Mouse (Mus musculus): ENCODE measurements around the gene Grik2. TPM values are rescaled to one million over a fixed set of nuclear protein-coding genes. Genes with fewer than 3 reads are reported as not detected.

Grik2 gene
- under 1 TPM; 0.44 to 0.45 TPM for total RNA-seq (2021)

DNA sequence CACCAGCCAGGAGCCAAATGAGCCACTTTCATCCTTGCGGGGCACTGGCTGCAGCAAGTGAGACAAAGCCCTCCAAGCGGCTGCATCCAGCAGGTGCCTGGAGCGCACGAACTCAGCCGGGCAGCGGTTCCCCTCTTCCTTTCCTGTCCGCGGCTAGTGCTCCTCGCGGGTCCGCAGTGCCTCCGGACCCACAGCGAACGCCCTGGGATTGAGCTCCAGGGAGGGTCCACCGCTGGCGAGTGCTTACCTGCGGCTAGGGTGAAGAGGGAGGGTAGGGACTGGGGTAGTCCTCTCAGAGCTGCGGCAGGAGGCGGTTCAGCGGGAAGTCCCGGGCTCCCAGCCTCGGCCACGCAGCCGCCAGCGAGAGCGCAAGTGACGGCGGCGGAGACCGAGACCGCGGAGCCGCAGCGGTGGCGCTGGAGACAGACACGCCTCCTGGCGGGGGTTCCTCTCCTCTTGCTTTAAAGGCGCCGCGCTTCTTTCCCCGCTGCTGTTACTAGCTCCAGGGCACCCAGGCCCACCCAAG lies at the start of gene Grik2:
Gene Grik2, minus strand, starts transcription at position 386 of the 526 bp plus-strand sequence.
- intact Hi-C loops (cut with DNase I): no loop called here

GRCm38 (mm10) chr10:49834392-49834791 lies 45.8 kb upstream of the Grik2 start:
- intact Hi-C loops (cut with DNase I): no loop called here
- DNase-seq (ENCODE audit: low spot score): no peak

More for the DNA sequence above, at the start of gene Grik2:
- no peak for DNase-seq (ENCODE audit: low spot score)

DNA sequence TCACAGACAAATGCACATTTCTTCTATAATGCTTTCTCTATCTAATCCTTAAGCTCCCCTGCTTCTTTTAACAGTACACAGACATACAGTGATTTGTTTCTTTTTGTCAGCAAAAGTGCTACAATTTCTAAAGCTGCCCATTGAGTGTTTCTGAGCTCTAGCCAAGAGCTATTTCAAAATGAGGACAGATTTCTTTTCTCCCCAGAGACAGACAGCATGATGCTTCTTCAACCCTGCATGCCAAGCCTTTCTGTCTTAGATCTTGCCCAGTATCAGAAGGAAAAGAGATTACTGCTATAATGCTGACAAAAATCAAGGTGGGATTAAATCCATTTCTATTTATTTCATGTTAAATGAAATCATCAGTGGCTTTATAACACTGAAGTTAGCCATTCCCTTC lies 18.7 kb upstream of the Grik2 start:
- intact Hi-C loops (cut with DNase I): no loop called here
- no peak for DNase-seq (ENCODE audit: low spot score)

DNA sequence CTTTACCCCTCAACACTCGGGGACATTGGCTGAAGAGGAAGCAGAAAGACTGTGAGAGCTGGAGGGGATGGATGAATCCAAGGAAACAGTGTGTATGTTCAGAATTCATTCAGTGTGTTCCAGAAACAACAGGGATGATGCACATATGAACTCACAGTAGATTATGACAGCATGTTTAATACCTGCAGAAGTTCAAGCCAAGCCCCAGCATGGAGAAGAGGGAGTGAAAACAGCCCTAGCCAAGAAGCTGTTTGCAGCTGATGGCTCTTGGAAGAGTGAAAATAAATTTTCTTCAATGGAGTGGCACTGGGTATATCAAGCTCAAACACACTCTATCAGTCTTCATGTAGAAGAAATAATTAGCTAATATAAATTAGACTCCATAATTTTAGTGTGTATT lies 12.4 kb upstream of the Grik2 start:
- no peak for DNase-seq (ENCODE audit: low spot score)
- intact Hi-C loops (cut with DNase I): no loop called here

- intact Hi-C loops (cut with DNase I): no loop called here
- no peak for DNase-seq (ENCODE audit: low spot score)
These were observed 5.6 kb upstream of the Grik2 start for GRCm38 (mm10) chr10:49794129-49794528.

GRCm38 (mm10) chr10:49790326-49790725 lies 1.8 kb upstream of the Grik2 start:
- intact Hi-C loops (cut with DNase I): no loop called here
- DNase-seq (ENCODE audit: low spot score): no peak

DNA sequence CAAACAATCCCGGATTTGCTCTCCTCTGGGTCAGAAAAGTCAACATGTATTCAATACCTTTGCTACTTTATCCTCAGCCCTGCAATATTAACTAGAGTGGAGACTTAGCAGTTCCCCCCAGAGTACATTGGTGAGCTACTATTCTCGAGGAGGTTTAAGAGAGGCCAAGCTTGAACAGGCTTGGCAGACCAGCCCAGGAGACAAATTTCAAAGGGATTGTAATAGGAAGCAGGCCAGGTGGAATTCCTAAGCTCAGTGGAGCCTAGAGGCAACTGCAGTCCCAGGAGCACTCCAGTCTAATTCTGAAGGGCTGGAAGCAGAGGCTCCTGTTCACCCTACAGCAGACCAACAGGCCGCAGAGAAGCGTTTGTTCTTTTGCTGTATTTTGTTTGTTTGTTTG lies 1.1 kb upstream of the Grik2 start:
- DNase-seq (ENCODE audit: low spot score): no peak
- intact Hi-C loops (cut with DNase I): no loop called here

- DNase-seq (ENCODE audit: low spot score): no peak
- intact Hi-C loops (cut with DNase I): no loop called here
These were observed 348 bp upstream of the Grik2 start for GRCm38 (mm10) chr10:49788914-49789313.

GRCm38 (mm10) chr10:49786630-49787029 lies 1.9 kb downstream of the Grik2 start:
- no peak for DNase-seq (ENCODE audit: low spot score)
- intact Hi-C loops (cut with DNase I): no loop called here

GRCm38 (mm10) chr10:49785477-49785876 lies 3.1 kb downstream of the Grik2 start:
- intact Hi-C loops (cut with DNase I): no loop called here
- DNase-seq (ENCODE audit: low spot score): no peak

- no peak for DNase-seq (ENCODE audit: low spot score)
- intact Hi-C loops (cut with DNase I): no loop called here
These were observed 3.7 kb downstream of the Grik2 start for GRCm38 (mm10) chr10:49784831-49785230.

- intact Hi-C loops (cut with DNase I): no loop called here
- no peak for DNase-seq (ENCODE audit: low spot score)
These were observed 5.5 kb downstream of the Grik2 start for GRCm38 (mm10) chr10:49782741-49783691.

DNA sequence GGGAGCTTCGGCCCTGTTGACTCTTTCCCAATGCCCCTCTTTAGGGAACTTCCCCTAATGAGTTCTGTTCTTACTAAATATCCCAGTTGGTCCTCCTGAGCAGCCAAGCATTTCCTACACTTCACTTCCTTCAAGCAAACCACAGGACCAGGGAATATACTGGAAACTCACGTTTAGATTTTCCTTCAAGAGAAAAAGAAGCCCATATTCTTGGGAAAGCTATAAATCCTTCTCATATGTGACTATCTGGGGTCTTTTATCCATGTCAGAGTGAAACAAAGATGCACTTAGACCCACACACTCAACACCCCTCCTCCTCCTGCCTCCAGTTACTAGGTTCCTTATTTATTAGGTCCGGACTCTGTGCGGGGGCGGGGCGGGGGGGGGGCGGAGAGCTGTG lies 6.5 kb downstream of the Grik2 start:
- no peak for DNase-seq (ENCODE audit: low spot score)
- intact Hi-C loops (cut with DNase I): no loop called here

DNA sequence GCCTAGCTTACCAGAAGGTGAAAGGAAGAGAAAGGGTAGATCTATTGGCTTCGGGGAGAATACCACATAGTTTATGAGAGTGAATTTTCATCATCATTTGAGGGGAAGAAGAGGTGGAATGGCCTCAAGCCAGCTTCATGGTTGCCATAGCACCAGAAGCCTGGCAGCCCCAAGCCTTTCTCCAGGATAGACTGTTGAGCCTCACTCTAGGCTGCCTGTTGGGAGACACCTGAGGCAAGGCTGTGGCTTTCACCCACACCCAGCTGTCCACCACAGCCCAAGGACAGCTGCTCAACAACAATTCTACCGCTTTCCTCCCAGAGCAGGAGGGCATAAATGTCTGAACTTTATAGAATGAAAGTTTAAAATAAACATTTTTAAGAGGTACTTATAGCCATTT lies 8.1 kb downstream of the Grik2 start:
- intact Hi-C loops (cut with DNase I): no loop called here
- DNase-seq (ENCODE audit: low spot score): no peak

GRCm38 (mm10) chr10:49768897-49769296 lies 19.7 kb downstream of the Grik2 start:
- intact Hi-C loops (cut with DNase I): no loop called here
- DNase-seq (ENCODE audit: low spot score): no peak

DNA sequence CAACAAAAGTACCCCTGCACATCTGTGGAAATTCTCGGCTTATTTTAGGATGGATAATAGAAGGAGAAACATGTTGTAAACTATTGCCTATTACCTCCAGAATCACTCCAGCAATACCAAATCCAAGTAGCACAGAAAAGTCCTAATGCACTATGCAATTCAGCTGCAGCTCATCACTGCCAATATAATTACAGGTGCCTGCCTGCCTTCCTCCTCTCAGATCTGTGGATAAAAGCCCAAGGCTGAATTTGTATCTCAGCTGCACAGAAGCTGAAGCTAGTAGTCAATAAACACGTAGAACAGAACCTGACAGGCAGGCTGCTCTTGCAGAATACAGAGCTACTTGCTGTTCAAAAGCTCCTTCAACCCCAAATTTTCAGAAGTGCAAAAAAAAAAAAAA lies 21.0 kb downstream of the Grik2 start:
- intact Hi-C loops (cut with DNase I): no loop called here
- DNase-seq (ENCODE audit: low spot score): no peak

DNA sequence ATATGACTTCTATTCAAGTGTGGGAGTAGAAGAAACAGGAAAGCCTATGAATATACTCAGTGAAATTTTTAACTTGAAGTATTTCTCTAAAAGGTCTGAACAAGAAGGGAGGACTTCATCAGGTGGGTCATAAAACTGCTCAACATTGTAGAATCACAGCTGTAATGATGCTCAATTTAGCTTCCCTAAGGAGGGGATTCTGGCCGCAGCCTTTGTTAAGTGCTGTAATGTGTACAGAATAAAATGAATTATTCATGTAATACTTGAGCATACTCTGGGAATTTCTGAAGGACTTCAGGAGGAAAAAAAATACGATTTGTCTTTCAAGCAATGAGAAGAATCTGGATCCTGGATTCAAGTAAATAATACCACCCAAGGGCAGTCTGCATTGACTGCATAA lies 26.0 kb downstream of the Grik2 start:
- no peak for DNase-seq (ENCODE audit: low spot score)
- intact Hi-C loops (cut with DNase I): no loop called here

GRCm38 (mm10) chr10:49751769-49752168 lies 36.8 kb downstream of the Grik2 start:
- intact Hi-C loops (cut with DNase I): no loop called here

GRCm38 (mm10) chr10:49731841-49732240 lies 56.7 kb downstream of the Grik2 start:
- intact Hi-C loops (cut with DNase I): no loop called here
- DNase-seq (ENCODE audit: low spot score): no peak

More at GRCm38 (mm10) chr10:49751769-49752168, 36.8 kb downstream of the Grik2 start:
- DNase-seq (ENCODE audit: low spot score): no peak

GRCm38 (mm10) chr10:49723706-49724105 lies 64.9 kb downstream of the Grik2 start:
- no peak for DNase-seq (ENCODE audit: low spot score)
- intact Hi-C loops (cut with DNase I): no loop called here

DNA sequence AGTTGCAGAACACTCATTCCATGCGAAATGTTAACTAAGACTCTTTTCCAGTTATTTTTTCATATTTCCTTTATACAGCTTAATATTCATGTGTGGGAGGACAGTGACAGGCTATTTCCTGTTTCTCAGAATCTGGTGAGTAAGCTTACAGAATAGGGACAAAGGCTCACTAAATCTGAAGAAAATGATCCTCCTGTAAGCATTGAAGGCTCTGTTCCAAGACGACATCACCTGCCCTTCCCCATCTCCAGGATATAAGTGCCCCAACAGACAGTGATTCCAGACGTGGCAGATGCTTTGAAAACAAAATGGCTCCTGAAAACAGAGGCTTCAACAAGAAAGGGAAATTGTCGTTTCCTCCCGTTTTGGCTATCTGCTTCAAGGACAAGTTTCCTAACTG lies 71.7 kb downstream of the Grik2 start:
- DNase-seq (ENCODE audit: low spot score): no peak
- intact Hi-C loops (cut with DNase I): no loop called here

- intact Hi-C loops (cut with DNase I): no loop called here
- no peak for DNase-seq (ENCODE audit: low spot score)
These were observed 78.8 kb downstream of the Grik2 start for GRCm38 (mm10) chr10:49709748-49710147.

Measured in heart, postnatal 25 days (tissue).